Mouse (Mus musculus) lung, postnatal 0 days (tissue): ENCODE measurements around the gene Sri.

Experiments
- CTCF ChIP-seq: IDR thresholded peaks from 2 replicates; pipeline ENCODE4 v1.5.1; 2016; ENCODE audit warnings: antibody characterized with exemption, mild to moderate bottlenecking
- EP300 ChIP-seq: IDR thresholded peaks from 2 replicates; pipeline ENCODE4 v1.6.1; 2016; ENCODE audit warnings: antibody characterized with exemption, mild to moderate bottlenecking, control low read depth

DNA sequence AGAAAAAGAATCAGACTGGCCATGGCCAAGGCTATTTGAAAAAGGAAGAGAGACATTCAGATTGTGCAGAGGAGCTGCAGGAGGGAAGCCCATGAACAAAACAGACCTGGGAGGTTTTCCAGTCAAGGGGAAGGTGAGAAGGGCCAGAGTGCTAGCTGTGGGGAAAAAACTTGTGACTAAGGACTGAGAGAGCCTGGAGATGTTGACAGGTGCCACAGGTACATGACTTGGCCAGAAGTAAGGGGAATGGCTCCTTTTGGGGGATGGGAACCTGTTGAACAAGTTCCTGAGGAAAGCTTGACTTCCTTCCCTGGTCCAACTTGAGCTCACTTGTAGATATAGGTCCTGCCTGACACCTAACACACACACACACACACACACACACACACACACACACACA is 43.1 kb upstream of the Sri start:
- no peak for TF ChIP-seq EP300
- no peak for TF ChIP-seq CTCF
